Mouse (Mus musculus) testis, adult 2 months (tissue): ENCODE results near the gene Rhbg. TPM values are rescaled to one million over a fixed set of nuclear protein-coding genes. Genes with fewer than 3 reads are reported as not detected.
"Not testable (repeated sequence)": the region's sequence is repeated elsewhere in the genome, so short reads cannot be mapped to it uniquely, and the experiment has no call there.

Experiments used
- H3K27ac ChIP-seq: fragments of 200-500 bp; 2 replicates; pipeline ENCODE4 v1.5.1; 2012; ENCODE audit warnings: low read depth, low read length; ENCODE audit not compliant: control insufficient read depth, insufficient read depth
- H3K27me3 ChIP-seq: fragments of 200-500 bp; 2 replicates; pipeline ENCODE4 v1.6.1; 2012; ENCODE audit warnings: mild to moderate bottlenecking, low read length, moderate library complexity; ENCODE audit not compliant: control insufficient read depth, insufficient read depth
- H3K36me3 ChIP-seq: fragments of 200-500 bp; 2 replicates; pipeline ENCODE4 v1.6.1; 2012; ENCODE audit warnings: mild to moderate bottlenecking, low read length; ENCODE audit not compliant: control insufficient read depth, insufficient read depth
- H3K4me1 ChIP-seq: fragments of 200-500 bp; 2 replicates; pipeline ENCODE4 v1.6.1; 2012; ENCODE audit warnings: low read length; ENCODE audit not compliant: control insufficient read depth, insufficient read depth
- H3K4me3 ChIP-seq: fragments of 200-500 bp; 2 replicates; pipeline ENCODE4 v1.5.1; 2012; ENCODE audit warnings: low read depth, mild to moderate bottlenecking, low read length, moderate library complexity, mixed read lengths; ENCODE audit not compliant: control insufficient read depth
- CTCF ChIP-seq: fragments of 200-500 bp; IDR thresholded peaks from 2 replicates; pipeline ENCODE4 v1.5.1; 2012; ENCODE audit warnings: low read depth, mild to moderate bottlenecking, inconsistent platforms, low read length, moderate library complexity; ENCODE audit not compliant: control insufficient read depth, insufficient read depth, insufficient replicate concordance
- POLR2A ChIP-seq: fragments of 200-500 bp; IDR thresholded peaks from 2 replicates; pipeline ENCODE4 v1.6.1; 2012; ENCODE audit warnings: low read depth, mild to moderate bottlenecking, inconsistent platforms, low read length, moderate library complexity; ENCODE audit not compliant: control insufficient read depth
- polyA plus RNA-seq: library from polyadenylated mRNA; depleted of rRNA; stranded (reverse); fragments of >200 nt; gene quantifications from 2 replicates; pipeline ENCODE4 v1.2.3, GENCODE M21; 2012

The Rhbg gene
- polyA plus RNA-seq, 1 experiment, result 3.9 TPM

DNA sequence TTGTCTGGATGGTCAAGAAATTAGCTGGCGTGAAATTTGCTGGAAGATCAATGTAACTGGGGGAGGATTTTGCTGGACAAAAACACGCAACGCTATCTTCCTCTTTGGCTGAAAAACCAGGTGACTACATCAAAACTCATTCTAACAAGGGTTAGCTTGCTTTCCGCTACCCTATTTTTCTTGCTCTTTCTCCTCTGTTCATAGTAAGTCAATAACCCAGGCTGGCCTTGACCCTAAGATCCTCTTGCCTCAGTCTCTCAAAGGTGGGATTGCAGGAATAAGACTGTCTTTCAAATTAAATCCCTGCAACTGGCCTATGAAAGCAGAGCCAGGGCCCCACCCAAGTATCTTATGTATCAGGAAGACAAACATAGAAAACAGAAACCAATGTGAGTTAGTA, 32.6 kb upstream of the Rhbg start, which contains the start of gene Gm38392:
Gene Gm38392 (minus strand): TSS at position 101 of the 400 bp plus-strand sequence.
- Histone ChIP-seq H3K4me1 (no peaks in the 10 kb centered on the region), H3K4me3 (no peak within 1 kb of the TSS), H3K36me3 (peaks cover 1% of the 10 kb centered on the region; the same call in 1 of the 2 replicates), H3K27me3 (no peaks in the 10 kb centered on the region), H3K27ac (no peak within 1 kb of the TSS)
- no peak for TF ChIP-seq POLR2A
- no peak for TF ChIP-seq CTCF

GRCm38 (mm10) chr3:88285565-88285895, 31.0 kb upstream of the Rhbg start:
- not testable (repeated sequence) for H3K4me3 ChIP-seq, H3K36me3 ChIP-seq, H3K27me3 ChIP-seq, H3K4me1 ChIP-seq, H3K27ac ChIP-seq

- H3K4me3 ChIP-seq, H3K36me3 ChIP-seq, H3K4me1 ChIP-seq, H3K27ac ChIP-seq, H3K27me3 ChIP-seq: not testable (repeated sequence)
These were observed 30.5 kb upstream of the Rhbg start for GRCm38 (mm10) chr3:88284815-88285564.

GRCm38 (mm10) chr3:88281141-88281916, 26.8 kb upstream of the Rhbg start:
- H3K36me3 ChIP-seq, H3K27ac ChIP-seq, H3K27me3 ChIP-seq, H3K4me3 ChIP-seq, H3K4me1 ChIP-seq: not testable (repeated sequence)

GRCm38 (mm10) chr3:88280035-88280434, 25.5 kb upstream of the Rhbg start:
- TF ChIP-seq CTCF (no peak), POLR2A (no peak)
- Histone ChIP-seq H3K27ac (no peak overlapping the region), H3K4me3 (no peak overlapping the region), H3K4me1 (no peaks in the 10 kb centered on the region), H3K36me3 (no peaks in the 10 kb centered on the region; the same call in 1 of the 2 replicates), H3K27me3 (no peaks in the 10 kb centered on the region)

GRCm38 (mm10) chr3:88276529-88277143, 22.1 kb upstream of the Rhbg start:
- Histone ChIP-seq H3K36me3 (no peaks in the 10 kb centered on the region; the same call in 1 of the 2 replicates), H3K27ac (no peak overlapping the region)
- TF ChIP-seq CTCF (peak; percentile 8; the same call in 1 of the 2 replicates), POLR2A (no peak)

GRCm38 (mm10) chr3:88276121-88276520, 21.6 kb upstream of the Rhbg start:
- Histone ChIP-seq H3K27ac (no peak overlapping the region), H3K27me3 (no peaks in the 10 kb centered on the region), H3K4me1 (no peaks in the 10 kb centered on the region), H3K36me3 (no peaks in the 10 kb centered on the region; the same call in 1 of the 2 replicates), H3K4me3 (no peak overlapping the region)
- TF ChIP-seq CTCF (no peak), POLR2A (no peak)

More at GRCm38 (mm10) chr3:88276529-88277143, 22.1 kb upstream of the Rhbg start:
- Histone ChIP-seq H3K27me3 (no peaks in the 10 kb centered on the region), H3K4me1 (no peaks in the 10 kb centered on the region), H3K4me3 (no peak overlapping the region)
